Comparison of ENCODE assay signal across 18 mouse cellular contexts in the genomic region with DNA sequence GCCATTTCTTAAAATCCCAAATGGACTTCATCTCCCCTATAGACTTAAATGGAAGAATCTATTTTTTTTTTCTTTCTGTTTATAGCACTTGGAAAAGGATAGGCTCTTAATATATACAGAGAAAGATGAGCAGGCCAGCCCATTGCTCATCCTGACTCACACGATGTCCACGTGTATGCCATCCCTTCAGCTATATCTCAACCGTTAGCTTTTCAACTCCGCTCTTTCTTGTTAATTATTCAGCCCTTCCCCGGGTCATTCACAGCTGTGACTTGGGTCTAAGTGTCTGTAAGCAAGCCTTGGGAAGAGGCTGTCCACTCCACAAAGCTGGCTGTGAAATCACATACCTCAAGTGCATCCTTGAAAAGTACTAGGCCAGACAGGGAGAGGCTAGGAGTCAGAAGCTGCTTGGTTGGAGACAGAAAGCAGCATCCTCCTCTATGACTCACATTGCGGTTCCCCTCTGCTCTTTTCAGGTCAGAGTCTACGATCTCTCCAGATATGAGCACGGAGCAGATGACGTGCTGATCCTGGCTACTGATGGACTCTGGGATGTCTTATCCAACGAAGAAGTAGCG.
DNase-seq lines count a peak whose midpoint lies in the region; ATAC-seq and TF ChIP-seq lines count a peak whose summit lies in the region.
"Had no signal": no experiment of that assay in that cellular context is flagged by ENCODE, and none has a peak within 500 bp of the region (broad histone marks: within the 10 kb centered on the region; RNA-seq: fewer than 3 reads in every experiment).

No protein-coding gene starts in this region.

- H3K27me3 ChIP-seq in Patski: no peaks in the 10 kb centered on the region
- H3K27me3 ChIP-seq in liver, embryonic 11.5 days (replicated peaks; ENCODE audit: control insufficient read depth, insufficient read depth, low read length): no peaks in the 10 kb centered on the region
- H3K27me3 ChIP-seq: CH12.LX; embryonic facial prominence, embryonic 12.5 days; forebrain, embryonic 13.5 days; forebrain, embryonic 15.5 days had no signal

- in situ Hi-C loops in Patski (cut with MboI; ENCODE audit: low pct_unique_long_range_greater_than_20kb): no loop called here

- no peaks in the 10 kb centered on the region for H3K36me3 ChIP-seq in liver, embryonic 11.5 days (ENCODE audit: control insufficient read depth, insufficient read depth, low read length)
- H3K36me3 ChIP-seq: embryonic facial prominence, embryonic 10.5 days; embryonic facial prominence, embryonic 12.5 days; forebrain, embryonic 15.5 days; G1E had no signal

- no peak overlapping the region for H3K27ac ChIP-seq in liver, embryonic 11.5 days (ENCODE audit: low read depth, low read length)
- H3K27ac ChIP-seq: embryonic facial prominence, embryonic 10.5 days; embryonic facial prominence, embryonic 12.5 days; forebrain, embryonic 13.5 days; forebrain, embryonic 15.5 days had no signal

- no peak for DNase-seq in frontal cortex, postnatal 14 days (ENCODE audit: low spot score in 2 of 2)
- peak; percentile 78 for DNase-seq in Muller cell, postnatal 12 days (ENCODE audit: inconsistent ontology term)
- peak; percentile 53 for DNase-seq in Patski (ENCODE audit: low read depth, low spot score)
- DNase-seq in urinary bladder, postnatal 14 days (ENCODE audit: low spot score): no peak
- DNase-seq in liver, embryonic 11.5 days (ENCODE audit: low spot score): no peak
- DNase-seq: adrenal gland, adult 2 months; adrenal gland, postnatal 10 days; adrenal gland, postnatal 25 days; forebrain, postnatal 0 days had no signal

- no peak for TF ChIP-seq CTCF in Patski (IDR thresholded peaks at IDR 0.05)

- peak; percentile 50 for ATAC-seq in frontal cortex, adult (ENCODE audit: low TSS enrichment)
- peak; percentile 90 for ATAC-seq in Patski
- ATAC-seq in megakaryocyte progenitor cell, adult 5-6 weeks (replicated peaks; ENCODE audit: poor library complexity): no peak
- no peak for ATAC-seq in liver, embryonic 11.5 days (replicated peaks; ENCODE audit: low FRiP score)
- ATAC-seq: CD4-positive, CD25-positive, alpha-beta regulatory T cell, adult 4 months; forebrain, embryonic 13.5 days; forebrain, embryonic 15.5 days; forebrain, postnatal 0 days had no signal

- no peaks in the 10 kb centered on the region for H3K4me1 ChIP-seq in liver, embryonic 11.5 days (replicated peaks; ENCODE audit: control insufficient read depth, insufficient read depth, low read length)
- H3K4me1 ChIP-seq: forebrain, embryonic 15.5 days had no signal

- POLR2A ChIA-PET in Patski (lab: Charles Lee): interaction anchor here (1.2 to 1.7 kb wide), 2 partner anchors 9 to 11 kb away, joined by 4 read pairs; no protein-coding TSS in a partner anchor

- no peak overlapping the region for H3K4me2 ChIP-seq in liver, embryonic 11.5 days
- H3K4me2 ChIP-seq: embryonic facial prominence, embryonic 12.5 days; forebrain, embryonic 13.5 days; forebrain, embryonic 15.5 days had no signal

- no peak overlapping the region for H3K4me3 ChIP-seq in liver, embryonic 11.5 days (ENCODE audit: low read depth, low read length)
- H3K4me3 ChIP-seq: embryonic facial prominence, embryonic 10.5 days; embryonic facial prominence, embryonic 12.5 days; forebrain, embryonic 13.5 days; forebrain, embryonic 15.5 days had no signal

- 84% methylated on average over 11 of the region's 11 CpGs for WGBS in liver, embryonic 11.5 days

- CTCF ChIA-PET in Patski (lab: Charles Lee): no interaction called here

- no peak overlapping the region for H3K9ac ChIP-seq in liver, embryonic 11.5 days (ENCODE audit: low read depth, low read length)
- H3K9ac ChIP-seq: embryonic facial prominence, embryonic 12.5 days; forebrain, embryonic 13.5 days; forebrain, embryonic 15.5 days; forebrain, postnatal 0 days had no signal

- H3K9me3 ChIP-seq in liver, embryonic 11.5 days (ENCODE audit: control insufficient read depth, low read length): no peaks in the 10 kb centered on the region
- H3K9me3 ChIP-seq: embryonic facial prominence, embryonic 10.5 days; embryonic facial prominence, embryonic 12.5 days; forebrain, embryonic 13.5 days; forebrain, embryonic 15.5 days had no signal

Comparison
In these comparisons a context has a peak if more than half of its experiments do, and no peak if none do; other contexts are left out.
1. ATAC-seq: peak in frontal cortex, adult (single experiment) and Patski (single experiment); none in megakaryocyte progenitor cell, adult 5-6 weeks (single experiment) and liver, embryonic 11.5 days (single experiment).
2. DNase-seq: peak in Muller cell, postnatal 12 days (single experiment) and Patski (single experiment); none in frontal cortex, postnatal 14 days (0 of 2), urinary bladder, postnatal 14 days (single experiment) and liver, embryonic 11.5 days (single experiment).